Mouse (Mus musculus): ENCODE measurements around the gene Kcnh6. TPM values are rescaled to one million over a fixed set of nuclear protein-coding genes. Genes with fewer than 3 reads are reported as not detected.
A peak's percentile ranks its signal among the peaks of the same experiment; 100 is the strongest.

Kcnh6 gene
- not detected in 2 replicates for total RNA-seq (2015; ENCODE audit: low replicate concordance)
- total RNA-seq (2017; ENCODE audit: low replicate concordance), result 0.68 TPM in 1 of 2 replicates, not detected in the other

- ATAC-seq (replicated peaks; ENCODE audit: low FRiP score, poor library complexity, severe bottlenecking), result no peak
Observed at GRCm38 (mm10) chr11:106007821-106008220, at the start of gene Kcnh6. Gene Kcnh6, plus strand, starts transcription at chr11:106008124.

- no peak for ATAC-seq (replicated peaks; ENCODE audit: low FRiP score, poor library complexity, severe bottlenecking)
Observed at GRCm38 (mm10) chr11:105958566-105958965, 49.4 kb upstream of the Kcnh6 start.

GRCm38 (mm10) chr11:105959355-105959754, 48.6 kb upstream of the Kcnh6 start:
- no peak for ATAC-seq (replicated peaks; ENCODE audit: low FRiP score, poor library complexity, severe bottlenecking)

GRCm38 (mm10) chr11:105964691-105965090, 43.2 kb upstream of the Kcnh6 start:
- peak; percentile 60; the same call in 1 of the 2 replicates for ATAC-seq (replicated peaks; ENCODE audit: low FRiP score, poor library complexity, severe bottlenecking)

DNA sequence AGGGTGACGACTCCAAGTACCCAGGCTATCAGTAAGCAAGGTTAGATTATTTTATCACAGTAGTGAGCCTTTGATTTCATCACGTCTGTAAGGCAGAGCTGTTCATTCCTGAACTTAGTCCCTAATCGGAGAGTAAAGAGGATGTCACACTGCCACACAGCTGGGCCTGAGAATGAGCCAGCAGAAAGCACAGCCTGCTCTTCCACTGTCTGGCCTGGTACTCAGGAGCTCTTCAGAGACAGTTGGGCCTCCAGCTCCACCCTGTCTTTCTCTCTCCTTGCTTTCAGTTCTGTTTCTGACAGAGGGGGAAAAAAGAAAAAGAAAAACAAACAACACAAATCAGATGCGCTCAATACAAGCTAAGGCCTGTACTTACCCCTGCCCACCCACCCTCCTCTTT, 41.6 kb upstream of the Kcnh6 start:
- no peak for ATAC-seq (replicated peaks; ENCODE audit: low FRiP score, poor library complexity, severe bottlenecking)

DNA sequence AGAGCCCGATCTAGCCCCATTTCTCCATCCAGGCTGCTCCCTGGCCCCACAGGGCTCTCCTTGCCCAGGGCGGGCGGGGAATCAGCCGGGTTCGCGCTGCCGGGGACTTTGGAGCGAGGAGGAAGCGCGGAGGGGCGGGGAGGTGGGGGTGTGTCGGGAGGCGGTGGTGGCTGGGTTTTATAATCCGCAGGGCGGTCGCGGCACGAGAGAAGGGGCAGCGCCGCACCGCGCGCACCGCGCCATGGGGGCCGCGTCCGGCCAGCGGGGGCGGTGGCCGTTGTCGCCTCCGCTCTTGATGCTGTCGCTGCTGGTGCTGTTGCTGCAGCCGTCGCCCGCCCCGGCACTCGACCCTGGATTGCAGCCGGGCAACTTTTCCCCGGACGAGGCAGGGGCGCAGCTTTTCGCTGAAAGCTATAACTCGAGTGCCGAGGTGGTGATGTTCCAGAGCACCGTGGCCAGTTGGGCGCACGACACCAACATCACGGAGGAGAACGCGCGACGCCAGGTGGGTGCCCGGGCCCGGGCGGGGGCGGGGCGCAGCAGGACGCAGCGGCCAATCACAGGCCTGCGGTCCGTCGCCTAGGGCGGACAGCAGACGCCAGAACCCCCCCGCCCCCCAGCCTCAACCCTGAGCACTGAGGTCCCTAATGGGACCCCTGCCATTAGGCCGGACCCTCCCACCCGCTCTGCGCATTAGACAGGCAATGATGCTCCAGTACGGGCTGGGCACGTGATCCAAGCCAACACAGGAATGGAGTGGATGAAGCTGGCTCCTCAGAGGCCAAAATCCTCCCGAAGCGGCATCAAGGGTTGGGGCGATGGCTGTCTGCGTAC, 40.0 kb upstream of the Kcnh6 start, which contains the start of gene Ace:
TSS of gene Ace (plus strand) at position 205 of the 834 bp plus-strand sequence.
- ATAC-seq (replicated peaks; ENCODE audit: low FRiP score, poor library complexity, severe bottlenecking), result no peak

GRCm38 (mm10) chr11:105968948-105969347, 39.0 kb upstream of the Kcnh6 start:
- no peak for ATAC-seq (replicated peaks; ENCODE audit: low FRiP score, poor library complexity, severe bottlenecking)

- no peak for ATAC-seq (replicated peaks; ENCODE audit: low FRiP score, poor library complexity, severe bottlenecking)
Observed at GRCm38 (mm10) chr11:105969516-105969915, 38.4 kb upstream of the Kcnh6 start.

GRCm38 (mm10) chr11:105974593-105974992, 33.3 kb upstream of the Kcnh6 start:
- ATAC-seq (replicated peaks; ENCODE audit: low FRiP score, poor library complexity, severe bottlenecking), result no peak

DNA sequence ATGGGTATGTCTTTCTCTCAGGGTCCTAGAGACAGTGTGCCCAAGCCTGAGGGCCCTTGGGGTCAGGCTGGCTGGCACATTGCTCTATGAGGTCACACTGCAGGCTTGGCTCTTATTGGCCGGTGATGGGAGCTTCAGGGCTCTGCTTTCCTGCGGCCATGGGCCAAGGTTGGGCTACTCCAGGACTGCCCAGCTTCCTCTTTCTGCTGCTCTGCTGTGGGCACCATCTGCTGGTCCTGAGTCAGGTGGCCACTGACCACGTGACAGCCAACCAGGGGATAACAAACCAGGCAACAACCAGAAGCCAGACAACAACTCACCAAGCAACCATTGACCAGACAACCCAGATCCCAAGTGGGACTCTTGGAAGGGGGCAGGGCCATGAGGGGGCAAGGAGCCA, 32.9 kb upstream of the Kcnh6 start:
- no peak for ATAC-seq (replicated peaks; ENCODE audit: low FRiP score, poor library complexity, severe bottlenecking)

DNA sequence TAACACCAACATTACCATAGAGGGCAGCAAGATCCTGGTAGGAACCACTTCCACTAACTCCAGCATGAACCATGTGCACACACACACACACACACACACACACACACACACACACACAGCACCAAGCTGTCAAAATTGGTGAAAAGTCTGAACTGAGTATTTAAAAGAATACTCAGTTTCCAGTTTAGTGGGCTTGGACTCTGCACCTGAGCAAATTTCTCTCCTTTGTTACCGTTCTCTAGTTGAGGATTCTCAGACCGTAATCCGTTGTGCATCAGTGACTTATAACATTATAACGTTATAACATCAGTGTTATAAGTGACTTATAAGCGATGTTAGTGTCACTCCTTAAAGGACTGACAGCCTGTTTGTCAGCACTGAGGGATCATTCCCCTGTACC, 32.3 kb upstream of the Kcnh6 start:
- no peak for ATAC-seq (replicated peaks; ENCODE audit: low FRiP score, poor library complexity, severe bottlenecking)

GRCm38 (mm10) chr11:105978232-105978631, 29.7 kb upstream of the Kcnh6 start:
- ATAC-seq (replicated peaks; ENCODE audit: low FRiP score, poor library complexity, severe bottlenecking), result no peak

DNA sequence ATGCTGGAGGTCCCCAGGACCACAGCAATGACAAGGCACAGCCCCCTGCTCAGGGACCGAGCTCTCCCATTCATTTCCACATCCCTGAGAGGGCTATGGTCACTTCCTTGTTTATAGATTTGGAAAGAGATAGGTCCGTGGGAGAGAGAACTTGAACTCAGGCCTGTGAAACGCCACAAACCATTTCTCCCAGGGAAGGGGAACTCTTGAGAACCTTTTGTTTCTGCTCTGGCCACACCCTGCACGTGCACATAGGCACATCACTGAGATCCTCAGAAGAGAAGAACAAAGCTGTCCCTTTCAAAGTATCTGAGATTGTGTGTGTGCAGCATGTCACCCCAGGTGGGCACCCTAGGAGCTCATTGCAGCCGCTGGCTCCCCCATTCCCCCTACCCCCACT, 29.3 kb upstream of the Kcnh6 start:
- no peak for ATAC-seq (replicated peaks; ENCODE audit: low FRiP score, poor library complexity, severe bottlenecking)

DNA sequence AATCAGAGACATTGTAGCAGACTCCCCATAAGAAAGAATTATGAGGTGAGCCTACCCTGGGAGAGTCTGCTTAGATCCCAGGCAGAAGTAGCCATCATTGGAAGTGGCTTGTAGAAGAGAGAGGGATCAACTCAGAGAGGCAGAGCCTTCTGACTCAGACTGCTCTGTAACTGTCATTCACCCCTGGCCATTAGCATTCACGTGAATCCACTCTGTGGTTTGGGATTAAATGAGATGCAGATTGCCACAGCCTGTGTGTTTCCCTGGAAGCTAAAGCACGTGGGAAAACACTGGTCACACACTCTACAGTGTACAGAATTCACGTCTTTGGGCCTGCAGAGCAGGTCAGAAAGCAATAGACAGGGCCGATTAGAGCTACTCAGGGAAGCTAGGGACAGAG, 23.5 kb upstream of the Kcnh6 start:
- no peak for ATAC-seq (replicated peaks; ENCODE audit: low FRiP score, poor library complexity, severe bottlenecking)

DNA sequence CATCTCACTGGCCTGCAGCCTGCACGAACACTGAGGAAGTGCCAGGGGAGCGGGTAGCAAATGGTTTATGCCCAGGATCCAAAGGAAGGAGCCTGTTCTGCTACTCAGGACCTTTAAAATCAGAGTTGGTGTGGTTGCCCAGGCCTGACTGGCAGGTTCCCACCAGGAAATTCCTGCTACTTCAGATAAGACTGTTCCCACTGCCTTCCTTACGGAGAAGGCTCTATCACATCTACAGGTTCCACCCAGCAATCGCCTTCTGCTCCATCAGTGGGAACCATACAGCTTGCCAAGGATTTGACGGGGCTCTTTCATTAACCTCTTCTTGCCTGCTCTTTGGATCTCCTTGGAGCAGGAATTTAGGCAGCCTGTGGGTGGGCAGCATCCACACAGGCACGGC, 20.5 kb upstream of the Kcnh6 start:
- ATAC-seq (replicated peaks; ENCODE audit: low FRiP score, poor library complexity, severe bottlenecking), result no peak

- no peak for ATAC-seq (replicated peaks; ENCODE audit: low FRiP score, poor library complexity, severe bottlenecking)
Observed at GRCm38 (mm10) chr11:105989446-105989845, 18.5 kb upstream of the Kcnh6 start.

DNA sequence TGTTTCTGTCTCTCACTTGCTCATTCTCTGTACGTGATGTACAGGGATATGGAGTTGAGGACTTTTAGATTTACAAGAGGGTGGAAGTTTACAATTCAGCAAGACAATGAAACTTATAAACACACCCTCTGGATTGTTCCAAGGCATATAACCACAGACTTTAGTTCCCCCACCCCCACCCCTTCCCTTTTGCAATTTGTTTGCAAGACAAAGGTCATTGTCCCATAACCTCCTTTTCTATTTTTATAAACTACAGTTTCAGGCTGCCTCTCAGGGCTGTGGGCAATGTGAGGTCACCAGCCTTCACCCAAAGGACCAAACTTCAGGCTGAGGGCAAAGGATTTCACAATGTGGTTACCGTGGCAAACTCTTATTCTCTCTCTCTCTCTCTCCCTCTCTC, 17.7 kb upstream of the Kcnh6 start:
- ATAC-seq (replicated peaks; ENCODE audit: low FRiP score, poor library complexity, severe bottlenecking), result no peak

- ATAC-seq (replicated peaks; ENCODE audit: low FRiP score, poor library complexity, severe bottlenecking), result no peak
Observed at GRCm38 (mm10) chr11:105994375-105994774, 13.5 kb upstream of the Kcnh6 start, which contains the start of gene Ace3. Gene Ace3, plus strand, starts transcription at chr11:105994675.

- ATAC-seq (replicated peaks; ENCODE audit: low FRiP score, poor library complexity, severe bottlenecking), result no peak
Observed at GRCm38 (mm10) chr11:106000062-106000461, 7.9 kb upstream of the Kcnh6 start.

GRCm38 (mm10) chr11:106001718-106002117, 6.2 kb upstream of the Kcnh6 start:
- ATAC-seq (replicated peaks; ENCODE audit: low FRiP score, poor library complexity, severe bottlenecking), result peak; percentile 48

DNA sequence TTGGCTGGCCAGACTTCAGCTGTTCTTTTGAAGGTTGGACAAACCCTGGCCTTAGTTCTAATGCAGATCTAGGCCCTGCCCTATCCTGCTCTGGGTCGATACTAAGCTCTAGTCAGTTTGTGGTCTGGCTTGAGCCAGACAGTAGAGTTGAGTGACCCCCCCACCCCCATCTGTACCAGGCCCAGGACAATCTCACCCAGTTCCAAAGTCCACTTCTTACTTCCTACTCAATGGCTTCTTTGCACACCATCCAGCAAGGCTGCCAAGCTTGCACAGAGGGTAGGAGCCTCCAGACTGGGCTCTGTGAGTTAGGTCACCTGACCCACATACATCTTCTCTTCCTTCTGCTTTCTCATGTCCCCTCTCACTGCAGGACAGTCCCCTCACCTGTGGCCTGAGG, 3.3 kb upstream of the Kcnh6 start:
- no peak for ATAC-seq (replicated peaks; ENCODE audit: low FRiP score, poor library complexity, severe bottlenecking)

DNA sequence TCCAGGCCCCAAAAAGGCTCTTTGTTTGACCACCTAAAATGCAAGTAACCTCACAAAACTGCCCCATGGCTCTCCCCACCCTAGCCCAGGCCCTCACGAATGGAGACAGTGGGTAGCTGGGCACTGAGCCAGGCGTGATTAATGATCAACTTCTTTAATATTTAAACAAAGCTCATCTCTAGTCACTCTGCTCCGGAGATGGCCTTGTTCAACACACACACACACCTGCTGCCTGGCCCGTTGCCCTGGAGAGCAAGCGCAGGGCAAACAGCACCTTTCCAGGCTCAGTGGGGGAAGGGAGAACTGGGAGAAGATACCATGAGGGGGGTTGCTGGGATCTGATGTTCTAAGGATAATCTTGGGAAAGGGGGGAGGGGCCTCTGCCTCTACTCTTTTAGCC, 2.0 kb upstream of the Kcnh6 start:
- ATAC-seq (replicated peaks; ENCODE audit: low FRiP score, poor library complexity, severe bottlenecking), result no peak

Data from erythroblast, adult 5-6 weeks (primary cell).